In genomic region chr7:98958172-98958571, GRCm38 (mm10) we compare ENCODE assay signal across 17 mouse cellular contexts.
DNase-seq lines count a peak whose midpoint lies in the region; ATAC-seq lines count a peak whose summit lies in the region.
"Had no signal": no experiment of that assay in that cellular context is flagged by ENCODE, and none has a peak within 500 bp of the region (broad histone marks: within the 10 kb centered on the region; RNA-seq: fewer than 3 reads in every experiment).

No protein-coding gene starts in this region.

- DNase-seq in heart, postnatal 14 days: no peak
- DNase-seq in liver (peak; percentile 18), adipocyte (ENCODE audit: low spot score) (no peak)
- DNase-seq in liver, embryonic 11.5 days (ENCODE audit: low spot score): no peak
- peak; percentile 29 for DNase-seq in embryo, embryonic 9.5 days (ENCODE audit: extremely low spot score)
- no peak for DNase-seq in frontal cortex, postnatal 14 days (ENCODE audit: low spot score in 2 of 2)
- DNase-seq: cerebellum, postnatal 25 days; gastrocnemius, postnatal 36 days; lung, adult 2 months; right cerebral cortex, adult 18-20 months; thymus, postnatal 25 days had no signal

- intact Hi-C loops in heart, postnatal 14 days (cut with DNase I): loop anchor here (5.0 kb wide), 1 partner anchor 76 kb away; no protein-coding TSS in a partner anchor

- H3K27ac ChIP-seq in heart, embryonic 11.5 days (ENCODE audit: low read depth, low read length): peak overlapping the region; percentile 35; the same call in 1 of the 2 replicates
- no peak overlapping the region for H3K27ac ChIP-seq in liver, embryonic 11.5 days (ENCODE audit: low read depth, low read length)
- peak overlapping the region; percentile 58 for H3K27ac ChIP-seq in limb, embryonic 13.5 days
- H3K27ac ChIP-seq: hindbrain, embryonic 15.5 days; midbrain, embryonic 12.5 days; neural tube, embryonic 12.5 days had no signal

- WGBS in heart, embryonic 11.5 days (ENCODE audit: insufficient replicate concordance): 16% methylated on average over 11 of the region's 11 CpGs
- WGBS in liver, embryonic 11.5 days: 48% methylated on average over 11 of the region's 11 CpGs
- 6% methylated on average over 9 of the region's 11 CpGs for WGBS in limb, embryonic 13.5 days

- no peaks in the 10 kb centered on the region for H3K36me3 ChIP-seq in heart, embryonic 11.5 days (ENCODE audit: control insufficient read depth, insufficient read depth, low read length)
- no peaks in the 10 kb centered on the region for H3K36me3 ChIP-seq in liver, embryonic 11.5 days (ENCODE audit: control insufficient read depth, insufficient read depth, low read length)
- no peaks in the 10 kb centered on the region for H3K36me3 ChIP-seq in limb, embryonic 13.5 days
- H3K36me3 ChIP-seq: hindbrain, embryonic 15.5 days; midbrain, embryonic 12.5 days; neural tube, embryonic 12.5 days had no signal

- H3K4me2 ChIP-seq in heart, embryonic 11.5 days: no peak overlapping the region; the same call in none of the 2 replicates
- H3K4me2 ChIP-seq in liver, embryonic 11.5 days: no peak overlapping the region
- peak overlapping the region; percentile 31 for H3K4me2 ChIP-seq in limb, embryonic 13.5 days (replicated peaks)
- H3K4me2 ChIP-seq: hindbrain, embryonic 15.5 days; midbrain, embryonic 12.5 days; neural tube, embryonic 12.5 days had no signal

- no peak overlapping the region for H3K9ac ChIP-seq in heart, embryonic 11.5 days (ENCODE audit: low read depth, low read length)
- no peak overlapping the region for H3K9ac ChIP-seq in liver, embryonic 11.5 days (ENCODE audit: low read depth, low read length)
- H3K9ac ChIP-seq in limb, embryonic 13.5 days: no peak overlapping the region
- H3K9ac ChIP-seq: hindbrain, embryonic 15.5 days; midbrain, embryonic 12.5 days; neural tube, embryonic 12.5 days had no signal

- 0 out of 2 replicates have a peak, but pooled peaks have one; percentile 29 for ATAC-seq in heart, embryonic 11.5 days (replicated peaks; ENCODE audit: insufficient number of reproducible peaks, low FRiP score, low TSS enrichment)
- ATAC-seq in liver, embryonic 11.5 days (replicated peaks; ENCODE audit: low FRiP score): no peak
- ATAC-seq in limb, embryonic 13.5 days (ENCODE audit: low FRiP score, low read depth): no peak
- ATAC-seq: forebrain, embryonic 16.5 days had no signal

- peaks cover 23% of the 10 kb centered on the region for H3K4me1 ChIP-seq in heart, embryonic 11.5 days (ENCODE audit: control insufficient read depth, insufficient read depth, low read length)
- H3K4me1 ChIP-seq in liver, embryonic 11.5 days (replicated peaks; ENCODE audit: control insufficient read depth, insufficient read depth, low read length): peaks cover 5% of the 10 kb centered on the region; the same call in 1 of the 2 replicates
- peaks cover 66% of the 10 kb centered on the region for H3K4me1 ChIP-seq in limb, embryonic 13.5 days

- H3K4me3 ChIP-seq in heart, embryonic 11.5 days (ENCODE audit: low read depth, low read length): no peak overlapping the region
- H3K4me3 ChIP-seq in liver, embryonic 11.5 days (ENCODE audit: low read depth, low read length): no peak overlapping the region
- no peak overlapping the region for H3K4me3 ChIP-seq in limb, embryonic 13.5 days
- H3K4me3 ChIP-seq: hindbrain, embryonic 15.5 days; midbrain, embryonic 12.5 days; neural tube, embryonic 12.5 days had no signal

- no peaks in the 10 kb centered on the region for H3K27me3 ChIP-seq in heart, embryonic 11.5 days (ENCODE audit: control insufficient read depth, insufficient read depth, low read length)
- no peaks in the 10 kb centered on the region for H3K27me3 ChIP-seq in liver, embryonic 11.5 days (replicated peaks; ENCODE audit: control insufficient read depth, insufficient read depth, low read length)
- H3K27me3 ChIP-seq in limb, embryonic 13.5 days: peaks cover 56% of the 10 kb centered on the region
- H3K27me3 ChIP-seq: hindbrain, embryonic 15.5 days; midbrain, embryonic 12.5 days; neural tube, embryonic 12.5 days had no signal

- H3K9me3 ChIP-seq in heart, embryonic 11.5 days (replicated peaks; ENCODE audit: control insufficient read depth, low read length): no peaks in the 10 kb centered on the region
- H3K9me3 ChIP-seq in liver, embryonic 11.5 days (ENCODE audit: control insufficient read depth, low read length): no peaks in the 10 kb centered on the region
- H3K9me3 ChIP-seq in limb, embryonic 13.5 days: no peaks in the 10 kb centered on the region
- H3K9me3 ChIP-seq: hindbrain, embryonic 15.5 days; midbrain, embryonic 12.5 days; neural tube, embryonic 12.5 days had no signal

Comparison
In these comparisons a context has a peak if more than half of its experiments do, and no peak if none do; other contexts are left out.
1. DNase-seq: peak in liver (single experiment) and embryo, embryonic 9.5 days (single experiment); none in heart, postnatal 14 days (0 of 2), liver, embryonic 11.5 days (single experiment), frontal cortex, postnatal 14 days (0 of 2) and adipocyte (single experiment).